Mouse (Mus musculus) kidney, embryonic 16.5 days (tissue): Measurements from ENCODE around the gene Gkn1. TPM values are rescaled to one million over a fixed set of nuclear protein-coding genes. Genes with fewer than 3 reads are reported as not detected.

Source experiments
- ATAC-seq: fragments of 200-750 bp; cut with Nextera tagmentation; 2 replicates; pipeline ENCODE4 v1.8.0; 2017; ENCODE audit warnings: moderate TSS enrichment; ENCODE audit not compliant: low FRiP score, low TSS enrichment
- H3K27ac ChIP-seq: fragments of 300-500 bp; sonication (generic); 2 replicates; pipeline ENCODE4 v1.5.1; 2014; ENCODE audit warnings: low read length
- H3K27me3 ChIP-seq: fragments of 300-500 bp; sonication (generic); 2 replicates; pipeline ENCODE4 v1.6.1; 2014; ENCODE audit warnings: low read length, control low read depth, mixed read lengths; ENCODE audit not compliant: insufficient read depth
- H3K36me3 ChIP-seq: fragments of 300-500 bp; sonication (generic); 2 replicates; pipeline ENCODE4 v1.6.1; 2014; ENCODE audit warnings: low read length, control low read depth, mixed read lengths; ENCODE audit not compliant: insufficient read depth
- H3K4me1 ChIP-seq: fragments of 300-500 bp; sonication (generic); 2 replicates; pipeline ENCODE4 v1.6.1; 2014; ENCODE audit warnings: low read length, control low read depth, mixed read lengths; ENCODE audit not compliant: insufficient read depth
- H3K4me2 ChIP-seq: fragments of 300-500 bp; sonication (generic); replicated peaks from 2 replicates; pipeline ENCODE4 v1.6.1; 2014; ENCODE audit warnings: low read depth, low read length
- H3K4me3 ChIP-seq: fragments of 300-500 bp; sonication (generic); 2 replicates; pipeline ENCODE4 v1.5.1; 2014; ENCODE audit warnings: mild to moderate bottlenecking, low read length
- H3K9ac ChIP-seq: fragments of 300-500 bp; sonication (generic); replicated peaks from 2 replicates; pipeline ENCODE4 v1.6.1; 2014; ENCODE audit warnings: low read length
- H3K9me3 ChIP-seq: fragments of 300-500 bp; sonication (generic); 2 replicates; pipeline ENCODE4 v1.6.1; 2016; ENCODE audit warnings: low read length, control low read depth
- WGBS: fragments of 180-500 bp; shearing (Covaris S2); extraction: QIAGEN DNeasy Blood & Tissue Kit; methylation state at CpG from one replicate; pipeline ENCODE4 v1.1.7; 2014; 5-methylcytosine and 5-hydroxymethylcytosine counted together
- polyA plus RNA-seq: library from polyadenylated mRNA; unstranded; fragments of >200 nt; fragmentation: Nextera tagmentation; extraction: Ambion mirVana; gene quantifications from 2 replicates; pipeline ENCODE4 v1.2.1, GENCODE M21; 2015

Gene Gkn1
- polyA plus RNA-seq, 1 experiment from 2014 or later = not detected

- no peak for ATAC-seq
- peaks cover 25% of the 10 kb centered on the region for H3K27me3 ChIP-seq
- no peak overlapping the region for H3K4me3 ChIP-seq
- peak overlapping the region; percentile 54 for H3K4me2 ChIP-seq
- H3K9ac ChIP-seq = no peak overlapping the region
- H3K4me1 ChIP-seq = peaks cover 10% of the 10 kb centered on the region; the same call in 1 of the 2 replicates
- H3K9me3 ChIP-seq = no peaks in the 10 kb centered on the region
- 45% methylated on average over 5 of the region's 6 CpGs for WGBS
- H3K36me3 ChIP-seq = no peaks in the 10 kb centered on the region
- no peak overlapping the region for H3K27ac ChIP-seq
Measured at GRCm38 (mm10) chr6:87384761-87385160, 34.0 kb upstream of the Gkn1 start.

- Histone ChIP-seq H3K4me3 (peak overlapping the region; percentile 24), H3K36me3 (no peaks in the 10 kb centered on the region), H3K4me1 (peaks cover 7% of the 10 kb centered on the region; the same call in 1 of the 2 replicates), H3K27ac (no peak overlapping the region), H3K27me3 (peaks cover 25% of the 10 kb centered on the region), H3K4me2 (peak overlapping the region; percentile 54), H3K9me3 (no peaks in the 10 kb centered on the region), H3K9ac (peak overlapping the region; percentile 3; the same call in 1 of the 2 replicates)
- ATAC-seq = peak; percentile 59; the same call in 1 of the 2 replicates
- 11% methylated on average over 24 of the region's 24 CpGs for WGBS
Measured at GRCm38 (mm10) chr6:87383926-87384691, 33.4 kb upstream of the Gkn1 start.

GRCm38 (mm10) chr6:87373057-87373456, 22.3 kb upstream of the Gkn1 start, which contains the start of gene Gkn2:
Gene Gkn2, plus strand, starts transcription at chr6:87373357.
- WGBS = 86% methylated on average over 9 of the region's 9 CpGs
- no peak within 1 kb of the TSS for H3K27ac ChIP-seq
- no peaks in the 10 kb centered on the region for H3K9me3 ChIP-seq
- no peak for ATAC-seq
- H3K4me1 ChIP-seq = no peaks in the 10 kb centered on the region
- H3K9ac ChIP-seq = no peak within 1 kb of the TSS
- H3K27me3 ChIP-seq = no peaks in the 10 kb centered on the region
- no peak within 1 kb of the TSS for H3K4me3 ChIP-seq
- H3K36me3 ChIP-seq = no peaks in the 10 kb centered on the region
- H3K4me2 ChIP-seq = no peak within 1 kb of the TSS

- no peaks in the 10 kb centered on the region for H3K9me3 ChIP-seq
- no peaks in the 10 kb centered on the region for H3K27me3 ChIP-seq
- ATAC-seq = no peak
- no peaks in the 10 kb centered on the region for H3K36me3 ChIP-seq
- H3K9ac ChIP-seq = no peak overlapping the region
- H3K27ac ChIP-seq = no peak overlapping the region
- H3K4me3 ChIP-seq = no peak overlapping the region
- no peaks in the 10 kb centered on the region for H3K4me1 ChIP-seq
- no peak overlapping the region for H3K4me2 ChIP-seq
- 82% methylated on average over 5 of the region's 5 CpGs for WGBS
Measured at GRCm38 (mm10) chr6:87369223-87369622, 18.5 kb upstream of the Gkn1 start.

GRCm38 (mm10) chr6:87354441-87354840, 3.7 kb upstream of the Gkn1 start:
- WGBS = 82% methylated on average over 5 of the region's 5 CpGs
- Histone ChIP-seq H3K4me2 (no peak overlapping the region), H3K27ac (no peak overlapping the region), H3K9ac (no peak overlapping the region), H3K4me3 (no peak overlapping the region), H3K4me1 (no peaks in the 10 kb centered on the region), H3K36me3 (no peaks in the 10 kb centered on the region), H3K9me3 (no peaks in the 10 kb centered on the region), H3K27me3 (no peaks in the 10 kb centered on the region; the same call in 1 of the 2 replicates)
- ATAC-seq = no peak

GRCm38 (mm10) chr6:87335935-87336295, 14.8 kb downstream of the Gkn1 start:
- ATAC-seq = no peak
- peaks cover 21% of the 10 kb centered on the region for H3K4me1 ChIP-seq
- peak overlapping the region; percentile 79 for H3K4me3 ChIP-seq
- peak overlapping the region; percentile 91; the same call in 1 of the 2 replicates for H3K4me2 ChIP-seq
- H3K9me3 ChIP-seq = no peaks in the 10 kb centered on the region
- no peak overlapping the region for H3K27ac ChIP-seq
- H3K9ac ChIP-seq = no peak overlapping the region
- 28% methylated on average over 6 of the region's 6 CpGs for WGBS
- H3K27me3 ChIP-seq = peaks cover 3% of the 10 kb centered on the region; the same call in 1 of the 2 replicates
- H3K36me3 ChIP-seq = no peaks in the 10 kb centered on the region

GRCm38 (mm10) chr6:87335091-87335934, 15.4 kb downstream of the Gkn1 start, which contains the start of gene Antxr1:
Gene Antxr1, minus strand, starts transcription at chr6:87335821.
- no peaks in the 10 kb centered on the region for H3K36me3 ChIP-seq
- ATAC-seq = peak; percentile 84
- H3K27me3 ChIP-seq = peaks cover 3% of the 10 kb centered on the region; the same call in 1 of the 2 replicates
- peak within 1 kb of the TSS; percentile 92 for H3K9ac ChIP-seq
- WGBS = under 1% methylated on average over 54 of the region's 54 CpGs
- H3K4me2 ChIP-seq = peak within 1 kb of the TSS; percentile 91
- H3K4me1 ChIP-seq = peaks cover 21% of the 10 kb centered on the region
- peak within 1 kb of the TSS; percentile 79 for H3K4me3 ChIP-seq
- H3K9me3 ChIP-seq = no peaks in the 10 kb centered on the region
- peak within 1 kb of the TSS; percentile 89 for H3K27ac ChIP-seq

GRCm38 (mm10) chr6:87334361-87335090, 16.2 kb downstream of the Gkn1 start:
- H3K9ac ChIP-seq = peak overlapping the region; percentile 92
- peaks cover 3% of the 10 kb centered on the region; the same call in 1 of the 2 replicates for H3K27me3 ChIP-seq
- WGBS = 10% methylated on average over 11 of the region's 11 CpGs
- no peaks in the 10 kb centered on the region for H3K36me3 ChIP-seq
- peak overlapping the region; percentile 89; the same call in 1 of the 2 replicates for H3K27ac ChIP-seq
- peak overlapping the region; percentile 79 for H3K4me3 ChIP-seq
- H3K9me3 ChIP-seq = no peaks in the 10 kb centered on the region
- no peak for ATAC-seq
- peak overlapping the region; percentile 91 for H3K4me2 ChIP-seq
- peaks cover 21% of the 10 kb centered on the region for H3K4me1 ChIP-seq

GRCm38 (mm10) chr6:87332380-87332779, 18.4 kb downstream of the Gkn1 start:
- Histone ChIP-seq H3K9ac (no peak overlapping the region), H3K36me3 (no peaks in the 10 kb centered on the region), H3K4me1 (peaks cover 30% of the 10 kb centered on the region), H3K4me2 (no peak overlapping the region), H3K27me3 (peaks cover 3% of the 10 kb centered on the region; the same call in 1 of the 2 replicates), H3K4me3 (no peak overlapping the region), H3K9me3 (no peaks in the 10 kb centered on the region), H3K27ac (no peak overlapping the region)
- no peak for ATAC-seq
- WGBS = 65% methylated on average over 2 of the region's 2 CpGs
